Mouse (Mus musculus): Measurements from ENCODE around the gene Fcor. TPM values are rescaled to one million over a fixed set of nuclear protein-coding genes. Genes with fewer than 3 reads are reported as not detected.

Gene Fcor
- 7.2 and 8.1 TPM in 2 replicates for polyA plus RNA-seq (2014; fragmentation: Nextera tagmentation; extraction: Ambion mirVana)

- WGBS: under 1% methylated on average over 23 of the region's 23 CpGs
Observed at GRCm38 (mm10) chr8:3671980-3672491, at the start of gene Fcor. TSS of gene Fcor (minus strand) at chr8:3672362.

GRCm38 (mm10) chr8:3721041-3721440, 48.9 kb upstream of the Fcor start:
- no peak for DNase-seq (ENCODE audit: low spot score)

More at GRCm38 (mm10) chr8:3671980-3672491, at the start of gene Fcor:
- Histone ChIP-seq H3K4me1 (replicated peaks; ENCODE audit: control insufficient read depth, insufficient read depth, low read length) (no peaks in the 10 kb centered on the region), H3K9ac (ENCODE audit: low read depth, low read length) (peak within 1 kb of the TSS; percentile 74), H3K36me3 (ENCODE audit: control insufficient read depth, insufficient read depth, low read length) (no peaks in the 10 kb centered on the region), H3K9me3 (ENCODE audit: control insufficient read depth, low read length) (no peaks in the 10 kb centered on the region), H3K4me3 (ENCODE audit: low read depth, low read length) (peak within 1 kb of the TSS; percentile 46), H3K4me2 (replicated peaks; ENCODE audit: low read depth, low read length) (peak within 1 kb of the TSS; percentile 74), H3K27ac (ENCODE audit: low read depth, low read length) (peak within 1 kb of the TSS; percentile 27), H3K27me3 (ENCODE audit: control insufficient read depth, insufficient read depth, low read length) (no peaks in the 10 kb centered on the region)
- ATAC-seq (ENCODE audit: low FRiP score) (peak; percentile 86), DNase-seq (ENCODE audit: low spot score) (peak; percentile 89)

GRCm38 (mm10) chr8:3720551-3720950, 48.4 kb upstream of the Fcor start, which contains the start of gene Clec4g:
TSS of gene Clec4g (minus strand) at chr8:3720651.
- ATAC-seq (ENCODE audit: low FRiP score) (no peak), DNase-seq (ENCODE audit: low spot score) (no peak)
- H3K36me3 ChIP-seq (ENCODE audit: control insufficient read depth, insufficient read depth, low read length): no peaks in the 10 kb centered on the region
- no peak within 1 kb of the TSS for H3K4me3 ChIP-seq (ENCODE audit: low read depth, low read length)
- no peaks in the 10 kb centered on the region for H3K27me3 ChIP-seq (ENCODE audit: control insufficient read depth, insufficient read depth, low read length)
- WGBS: 77% methylated on average over 5 of the region's 5 CpGs
- H3K9me3 ChIP-seq (ENCODE audit: control insufficient read depth, low read length): no peaks in the 10 kb centered on the region
- no peak within 1 kb of the TSS for H3K9ac ChIP-seq (ENCODE audit: low read depth, low read length)
- H3K27ac ChIP-seq (ENCODE audit: low read depth, low read length): no peak within 1 kb of the TSS
- no peak within 1 kb of the TSS for H3K4me2 ChIP-seq (replicated peaks; ENCODE audit: low read depth, low read length)
- H3K4me1 ChIP-seq (replicated peaks; ENCODE audit: control insufficient read depth, insufficient read depth, low read length): no peaks in the 10 kb centered on the region

More at GRCm38 (mm10) chr8:3721041-3721440, 48.9 kb upstream of the Fcor start:
- Histone ChIP-seq H3K27me3 (ENCODE audit: control insufficient read depth, insufficient read depth, low read length) (no peaks in the 10 kb centered on the region), H3K36me3 (ENCODE audit: control insufficient read depth, insufficient read depth, low read length) (no peaks in the 10 kb centered on the region), H3K4me2 (replicated peaks; ENCODE audit: low read depth, low read length) (no peak overlapping the region), H3K9ac (ENCODE audit: low read depth, low read length) (no peak overlapping the region), H3K27ac (ENCODE audit: low read depth, low read length) (no peak overlapping the region), H3K4me1 (replicated peaks; ENCODE audit: control insufficient read depth, insufficient read depth, low read length) (no peaks in the 10 kb centered on the region), H3K9me3 (ENCODE audit: control insufficient read depth, low read length) (no peaks in the 10 kb centered on the region), H3K4me3 (ENCODE audit: low read depth, low read length) (no peak overlapping the region)
- 68% methylated on average over 1 of the region's 1 CpGs for WGBS
- no peak for ATAC-seq (ENCODE audit: low FRiP score)

GRCm38 (mm10) chr8:3718559-3718958, 46.4 kb upstream of the Fcor start:
- Histone ChIP-seq H3K4me1 (replicated peaks; ENCODE audit: control insufficient read depth, insufficient read depth, low read length) (no peaks in the 10 kb centered on the region), H3K9me3 (ENCODE audit: control insufficient read depth, low read length) (no peaks in the 10 kb centered on the region), H3K9ac (ENCODE audit: low read depth, low read length) (no peak overlapping the region), H3K4me3 (ENCODE audit: low read depth, low read length) (no peak overlapping the region), H3K27ac (ENCODE audit: low read depth, low read length) (no peak overlapping the region), H3K27me3 (ENCODE audit: control insufficient read depth, insufficient read depth, low read length) (no peaks in the 10 kb centered on the region), H3K4me2 (replicated peaks; ENCODE audit: low read depth, low read length) (no peak overlapping the region), H3K36me3 (ENCODE audit: control insufficient read depth, insufficient read depth, low read length) (no peaks in the 10 kb centered on the region)
- DNase-seq (ENCODE audit: low spot score) (peak; percentile 70), ATAC-seq (ENCODE audit: low FRiP score) (peak; percentile 73)
- WGBS: 18% methylated on average over 14 of the region's 14 CpGs

- no peaks in the 10 kb centered on the region for H3K36me3 ChIP-seq (ENCODE audit: control insufficient read depth, insufficient read depth, low read length)
- no peak overlapping the region for H3K27ac ChIP-seq (ENCODE audit: low read depth, low read length)
- no peak overlapping the region for H3K9ac ChIP-seq (ENCODE audit: low read depth, low read length)
- no peaks in the 10 kb centered on the region for H3K27me3 ChIP-seq (ENCODE audit: control insufficient read depth, insufficient read depth, low read length)
- no peaks in the 10 kb centered on the region for H3K4me1 ChIP-seq (replicated peaks; ENCODE audit: control insufficient read depth, insufficient read depth, low read length)
- DNase-seq (ENCODE audit: low spot score) (no peak), ATAC-seq (ENCODE audit: low FRiP score) (no peak)
- WGBS: 88% methylated on average over 12 of the region's 12 CpGs
- H3K9me3 ChIP-seq (ENCODE audit: control insufficient read depth, low read length): no peaks in the 10 kb centered on the region
- no peak overlapping the region for H3K4me3 ChIP-seq (ENCODE audit: low read depth, low read length)
- no peak overlapping the region for H3K4me2 ChIP-seq (replicated peaks; ENCODE audit: low read depth, low read length)
Observed at GRCm38 (mm10) chr8:3717321-3717954, 45.3 kb upstream of the Fcor start.

- H3K4me2 ChIP-seq (replicated peaks; ENCODE audit: low read depth, low read length): no peak overlapping the region
- WGBS: 71% methylated on average over 2 of the region's 2 CpGs
- H3K4me3 ChIP-seq (ENCODE audit: low read depth, low read length): no peak overlapping the region
- ATAC-seq (ENCODE audit: low FRiP score) (no peak), DNase-seq (ENCODE audit: low spot score) (no peak)
- H3K27ac ChIP-seq (ENCODE audit: low read depth, low read length): no peak overlapping the region
- H3K27me3 ChIP-seq (ENCODE audit: control insufficient read depth, insufficient read depth, low read length): no peaks in the 10 kb centered on the region
- H3K36me3 ChIP-seq (ENCODE audit: control insufficient read depth, insufficient read depth, low read length): no peaks in the 10 kb centered on the region
- no peak overlapping the region for H3K9ac ChIP-seq (ENCODE audit: low read depth, low read length)
- H3K9me3 ChIP-seq (ENCODE audit: control insufficient read depth, low read length): no peaks in the 10 kb centered on the region
- H3K4me1 ChIP-seq (replicated peaks; ENCODE audit: control insufficient read depth, insufficient read depth, low read length): no peaks in the 10 kb centered on the region
Observed at GRCm38 (mm10) chr8:3711646-3712045, 39.5 kb upstream of the Fcor start.

GRCm38 (mm10) chr8:3710312-3710711, 38.1 kb upstream of the Fcor start:
- Histone ChIP-seq H3K27ac (ENCODE audit: low read depth, low read length) (no peak overlapping the region), H3K9me3 (ENCODE audit: control insufficient read depth, low read length) (no peaks in the 10 kb centered on the region), H3K9ac (ENCODE audit: low read depth, low read length) (no peak overlapping the region), H3K27me3 (ENCODE audit: control insufficient read depth, insufficient read depth, low read length) (no peaks in the 10 kb centered on the region), H3K4me2 (replicated peaks; ENCODE audit: low read depth, low read length) (no peak overlapping the region), H3K4me3 (ENCODE audit: low read depth, low read length) (no peak overlapping the region), H3K4me1 (replicated peaks; ENCODE audit: control insufficient read depth, insufficient read depth, low read length) (no peaks in the 10 kb centered on the region), H3K36me3 (ENCODE audit: control insufficient read depth, insufficient read depth, low read length) (no peaks in the 10 kb centered on the region)
- DNase-seq (ENCODE audit: low spot score) (no peak), ATAC-seq (ENCODE audit: low FRiP score) (no peak)
- WGBS: 87% methylated on average over 3 of the region's 3 CpGs

GRCm38 (mm10) chr8:3707611-3708010, 35.4 kb upstream of the Fcor start:
- Histone ChIP-seq H3K9ac (ENCODE audit: low read depth, low read length) (no peak overlapping the region), H3K9me3 (ENCODE audit: control insufficient read depth, low read length) (no peaks in the 10 kb centered on the region), H3K4me3 (ENCODE audit: low read depth, low read length) (no peak overlapping the region), H3K4me2 (replicated peaks; ENCODE audit: low read depth, low read length) (no peak overlapping the region), H3K27me3 (ENCODE audit: control insufficient read depth, insufficient read depth, low read length) (no peaks in the 10 kb centered on the region), H3K4me1 (replicated peaks; ENCODE audit: control insufficient read depth, insufficient read depth, low read length) (no peaks in the 10 kb centered on the region), H3K27ac (ENCODE audit: low read depth, low read length) (no peak overlapping the region), H3K36me3 (ENCODE audit: control insufficient read depth, insufficient read depth, low read length) (no peaks in the 10 kb centered on the region)
- ATAC-seq (ENCODE audit: low FRiP score) (no peak), DNase-seq (ENCODE audit: low spot score) (no peak)
- WGBS: 72% methylated on average over 7 of the region's 7 CpGs

GRCm38 (mm10) chr8:3705711-3706110, 33.5 kb upstream of the Fcor start:
- Histone ChIP-seq H3K36me3 (ENCODE audit: control insufficient read depth, insufficient read depth, low read length) (no peaks in the 10 kb centered on the region), H3K27ac (ENCODE audit: low read depth, low read length) (no peak overlapping the region), H3K9ac (ENCODE audit: low read depth, low read length) (no peak overlapping the region), H3K4me1 (replicated peaks; ENCODE audit: control insufficient read depth, insufficient read depth, low read length) (no peaks in the 10 kb centered on the region), H3K4me3 (ENCODE audit: low read depth, low read length) (no peak overlapping the region), H3K27me3 (ENCODE audit: control insufficient read depth, insufficient read depth, low read length) (no peaks in the 10 kb centered on the region), H3K9me3 (ENCODE audit: control insufficient read depth, low read length) (no peaks in the 10 kb centered on the region), H3K4me2 (replicated peaks; ENCODE audit: low read depth, low read length) (no peak overlapping the region)
- 58% methylated on average over 4 of the region's 4 CpGs for WGBS
- peak; percentile 22 for DNase-seq (ENCODE audit: low spot score)
- no peak for ATAC-seq (ENCODE audit: low FRiP score)

Data from hindbrain, embryonic 11.5 days (tissue).